Mouse (Mus musculus): ENCODE data around the gene Vmn1r83.

The Vmn1r83 gene

DNA sequence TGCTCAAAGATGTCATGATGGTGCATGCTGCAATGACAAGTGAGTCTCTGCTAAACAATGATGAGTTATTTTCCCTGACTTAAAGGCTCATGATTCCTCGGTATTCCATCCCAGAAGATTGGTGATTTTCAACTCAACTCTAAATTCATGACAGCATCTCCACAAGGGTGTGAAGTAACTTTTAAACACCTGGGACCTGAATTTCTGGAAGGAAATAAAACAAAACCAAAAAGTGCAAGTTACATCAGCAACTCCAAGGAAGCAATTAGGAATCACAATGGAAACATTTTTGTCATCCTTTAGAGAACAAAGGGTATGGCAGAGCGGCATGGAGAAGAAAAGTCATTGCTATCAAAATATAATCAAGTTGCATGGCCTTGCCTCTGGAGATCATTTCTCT lies at the start of gene Vmn1r83:
TSS of gene Vmn1r83 (minus strand) at position 101 of the 400 bp plus-strand sequence.
- DNase-seq: no peak

DNA sequence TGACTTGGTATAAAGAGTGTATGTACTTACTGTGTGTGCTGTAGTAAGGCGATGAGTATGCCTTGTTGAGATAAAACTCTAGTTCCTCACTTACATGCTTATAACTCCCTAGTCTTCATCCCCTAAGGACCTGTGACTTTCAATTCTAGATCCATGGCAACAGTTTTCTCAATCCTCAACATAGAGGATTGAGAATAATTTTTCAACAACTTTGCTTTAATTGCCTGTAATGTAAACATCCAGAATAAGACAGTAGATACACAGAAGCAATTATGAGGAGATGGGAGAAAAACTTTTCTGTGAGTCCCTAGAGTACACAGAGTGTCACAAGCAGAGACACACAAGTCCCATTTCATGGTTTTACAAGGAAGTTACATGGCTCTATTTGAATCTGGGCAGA lies 39.9 kb upstream of the Vmn1r83 start, which contains the start of gene Vmn1r84:
TSS of gene Vmn1r84 (minus strand) at position 101 of the 400 bp plus-strand sequence.
- DNase-seq: no peak

DNA sequence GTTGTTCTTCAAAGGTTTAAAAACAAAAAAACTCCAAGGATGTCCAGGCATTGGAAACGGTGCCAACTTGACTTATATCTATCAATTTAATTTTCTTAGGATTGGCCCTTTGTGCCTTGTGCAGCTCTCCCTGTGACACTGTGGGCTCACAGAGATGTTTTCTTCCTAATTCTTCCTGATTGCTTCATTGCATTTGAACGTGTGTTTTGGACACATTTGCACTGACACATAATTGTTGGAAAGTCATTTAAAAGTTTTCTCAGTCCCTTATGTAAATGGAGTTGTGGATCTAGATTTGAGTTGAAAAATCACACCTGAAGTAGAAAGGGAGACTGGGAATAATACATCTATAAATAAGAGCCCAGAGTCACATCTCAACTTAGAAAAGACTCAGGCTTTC lies 29.2 kb downstream of the Vmn1r83 start, which contains the start of gene Vmn1r82:
TSS of gene Vmn1r82 (plus strand) at position 301 of the 400 bp plus-strand sequence.
- no peak for DNase-seq

All from heart, adult 11 months (tissue).